Mouse (Mus musculus) mesoderm, embryonic 11.5 days (tissue): Measurements from ENCODE around the gene Tubg2.

ENCODE experiments used
- DNase-seq: peaks from one replicate; pipeline ENCODE4 v3.0.0-alpha.2; 2012; ENCODE audit warnings: low read depth, low spot score

The Tubg2 gene

GRCm38 (mm10) chr11:101164677-101165580, 9.2 kb downstream of the Tubg2 start:
- no peak for DNase-seq

- no peak for DNase-seq
These were observed 10.7 kb downstream of the Tubg2 start for GRCm38 (mm10) chr11:101166357-101166756.

- no peak for DNase-seq
These were observed 11.7 kb downstream of the Tubg2 start for GRCm38 (mm10) chr11:101167211-101167962.

- DNase-seq: no peak
These were observed 12.2 kb downstream of the Tubg2 start for GRCm38 (mm10) chr11:101167963-101168300.

GRCm38 (mm10) chr11:101168301-101168980, 12.7 kb downstream of the Tubg2 start:
- no peak for DNase-seq

GRCm38 (mm10) chr11:101169301-101170107, 13.8 kb downstream of the Tubg2 start:
- no peak for DNase-seq

GRCm38 (mm10) chr11:101170354-101170810, 14.7 kb downstream of the Tubg2 start, which contains the start of gene Cntnap1:
Gene Cntnap1 (plus strand): TSS chr11:101170523.
- no peak for DNase-seq

GRCm38 (mm10) chr11:101170811-101171610, 15.3 kb downstream of the Tubg2 start, which contains the start of gene Plekhh3:
Gene Plekhh3 (minus strand): TSS chr11:101171351.
- peak; percentile 99 for DNase-seq

- DNase-seq: peak; percentile 84
These were observed 16.2 kb downstream of the Tubg2 start for GRCm38 (mm10) chr11:101171721-101172433.

- DNase-seq: no peak
These were observed 16.7 kb downstream of the Tubg2 start for GRCm38 (mm10) chr11:101172434-101172815.

- DNase-seq: no peak
These were observed 17.4 kb downstream of the Tubg2 start for GRCm38 (mm10) chr11:101173112-101173511.

- peak; percentile 91 for DNase-seq
These were observed 18.1 kb downstream of the Tubg2 start for GRCm38 (mm10) chr11:101173631-101174388.

- no peak for DNase-seq
These were observed 18.7 kb downstream of the Tubg2 start for GRCm38 (mm10) chr11:101174389-101174745.

GRCm38 (mm10) chr11:101174851-101175628, 19.3 kb downstream of the Tubg2 start, which contains the start of gene Ccr10:
Gene Ccr10 (minus strand): TSS chr11:101175443.
- DNase-seq: no peak

GRCm38 (mm10) chr11:101175636-101176116, 20.0 kb downstream of the Tubg2 start:
- DNase-seq: no peak

GRCm38 (mm10) chr11:101176117-101176691, 20.5 kb downstream of the Tubg2 start:
- DNase-seq: no peak
